In the genomic region with DNA sequence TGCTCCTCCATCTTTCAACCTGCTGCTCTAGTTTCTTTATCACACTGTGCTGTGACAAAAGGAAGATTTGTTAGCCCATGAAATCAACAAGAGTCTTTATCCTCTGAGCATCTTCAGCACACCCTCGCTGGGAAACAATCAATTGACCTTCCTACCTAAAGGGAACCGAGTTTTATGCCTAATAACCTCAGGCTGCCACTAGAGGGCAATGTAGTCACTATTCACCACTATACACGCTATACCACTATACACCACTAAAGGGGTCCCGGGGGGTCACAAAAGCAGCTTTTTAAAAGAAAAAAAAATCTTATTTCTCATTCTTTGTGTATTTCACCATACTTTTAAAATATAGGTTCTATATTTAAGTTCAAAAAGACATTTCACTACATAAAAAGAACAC, we compare ENCODE assay signal across 8 mouse cellular contexts. TPM values are rescaled to one million over a fixed set of nuclear protein-coding genes. Genes with fewer than 3 reads are reported as not detected.
A peak's percentile ranks its signal among the peaks of the same experiment; 100 is the strongest.
DNase-seq lines count a peak whose midpoint lies in the region; ATAC-seq and TF ChIP-seq lines count a peak whose summit lies in the region.

No protein-coding gene starts in this region.

- no peak overlapping the region for H3K4me2 ChIP-seq in forebrain, embryonic 14.5 days (ENCODE audit: low read length)
- no peak overlapping the region for H3K4me2 ChIP-seq in forebrain, embryonic 16.5 days (ENCODE audit: low read length)
- no peak overlapping the region for H3K4me2 ChIP-seq in embryonic facial prominence, embryonic 14.5 days (ENCODE audit: low read depth, low read length)
- H3K4me2 ChIP-seq in kidney, postnatal 0 days (ENCODE audit: low read length), result no peak overlapping the region
- no peak overlapping the region for H3K4me2 ChIP-seq in lung, postnatal 0 days (replicated peaks; ENCODE audit: low read depth, low read length)
- H3K4me2 ChIP-seq in stomach, embryonic 14.5 days (replicated peaks; ENCODE audit: low read depth, low read length), result no peak overlapping the region

- 4% methylated on average over 4 of the region's 4 CpGs for WGBS in forebrain, embryonic 14.5 days
- WGBS in forebrain, embryonic 16.5 days, result 4% methylated on average over 4 of the region's 4 CpGs
- 7% methylated on average over 4 of the region's 4 CpGs for WGBS in embryonic facial prominence, embryonic 14.5 days
- WGBS in kidney, postnatal 0 days, result 9% methylated on average over 4 of the region's 4 CpGs
- 5% methylated on average over 4 of the region's 4 CpGs for WGBS in lung, postnatal 0 days
- WGBS in stomach, embryonic 14.5 days, result 6% methylated on average over 4 of the region's 4 CpGs

- peak; percentile 86 for DNase-seq in forebrain, embryonic 14.5 days (ENCODE audit: low spot score)
- peak; percentile 81 for DNase-seq in 3T3-L1 (ENCODE audit: low read depth, low spot score)
- peak; percentile 51 for DNase-seq in T-cell, adult 2 months (ENCODE audit: low spot score)
- DNase-seq in embryonic facial prominence, embryonic 14.5 days (ENCODE audit: low spot score), result peak; percentile 65
- DNase-seq in kidney, postnatal 0 days (ENCODE audit: low spot score), result peak; percentile 86
- peak; percentile 74 for DNase-seq in lung, postnatal 0 days (ENCODE audit: low spot score)

- no peaks in the 10 kb centered on the region for H3K27me3 ChIP-seq in forebrain, embryonic 14.5 days (replicated peaks; ENCODE audit: control insufficient read depth, insufficient read depth, low read length)
- H3K27me3 ChIP-seq in forebrain, embryonic 16.5 days (replicated peaks; ENCODE audit: control insufficient read depth, insufficient read depth, low read length), result peaks cover 4% of the 10 kb centered on the region; the same call in 1 of the 2 replicates
- H3K27me3 ChIP-seq in embryonic facial prominence, embryonic 14.5 days (replicated peaks; ENCODE audit: control insufficient read depth, insufficient read depth, low read length), result no peaks in the 10 kb centered on the region
- no peaks in the 10 kb centered on the region for H3K27me3 ChIP-seq in kidney, postnatal 0 days (ENCODE audit: insufficient read depth, low read length)
- no peaks in the 10 kb centered on the region for H3K27me3 ChIP-seq in lung, postnatal 0 days (replicated peaks; ENCODE audit: insufficient read depth, low read length)
- H3K27me3 ChIP-seq in stomach, embryonic 14.5 days (ENCODE audit: control insufficient read depth, insufficient read depth, low read length), result no peaks in the 10 kb centered on the region

- no peaks in the 10 kb centered on the region for H3K9me3 ChIP-seq in forebrain, embryonic 14.5 days (replicated peaks; ENCODE audit: control insufficient read depth, low read length)
- H3K9me3 ChIP-seq in forebrain, embryonic 16.5 days (ENCODE audit: control insufficient read depth, low read length), result no peaks in the 10 kb centered on the region
- no peaks in the 10 kb centered on the region for H3K9me3 ChIP-seq in embryonic facial prominence, embryonic 14.5 days (ENCODE audit: control insufficient read depth, low read length)
- H3K9me3 ChIP-seq in kidney, postnatal 0 days (replicated peaks; ENCODE audit: low read length), result no peaks in the 10 kb centered on the region
- no peaks in the 10 kb centered on the region for H3K9me3 ChIP-seq in lung, postnatal 0 days (ENCODE audit: low read length)
- H3K9me3 ChIP-seq in stomach, embryonic 14.5 days (ENCODE audit: control insufficient read depth, low read depth, low read length), result no peaks in the 10 kb centered on the region

- no peak overlapping the region for H3K27ac ChIP-seq in forebrain, embryonic 14.5 days (ENCODE audit: low read depth, low read length)
- H3K27ac ChIP-seq in forebrain, embryonic 16.5 days (ENCODE audit: low read length), result no peak overlapping the region
- H3K27ac ChIP-seq in embryonic facial prominence, embryonic 14.5 days (replicated peaks; ENCODE audit: low read depth, low read length), result no peak overlapping the region
- H3K27ac ChIP-seq in kidney, postnatal 0 days, result no peak overlapping the region
- H3K27ac ChIP-seq in lung, postnatal 0 days (ENCODE audit: low read length), result no peak overlapping the region
- H3K27ac ChIP-seq in stomach, embryonic 14.5 days (ENCODE audit: low read length), result no peak overlapping the region

- TF ChIP-seq EP300 in lung, postnatal 0 days (IDR thresholded peaks at IDR 0.05), result no peak

- peak; percentile 81 for TF ChIP-seq CTCF in kidney, postnatal 0 days (IDR thresholded peaks at IDR 0.05; ENCODE audit: low read depth)
- TF ChIP-seq CTCF in lung, postnatal 0 days (IDR thresholded peaks at IDR 0.05), result peak; percentile 86

- H3K4me1 ChIP-seq in forebrain, embryonic 14.5 days (ENCODE audit: control insufficient read depth, insufficient read depth, low read length), result peaks cover 18% of the 10 kb centered on the region
- H3K4me1 ChIP-seq in forebrain, embryonic 16.5 days (replicated peaks; ENCODE audit: control insufficient read depth, insufficient read depth, low read length), result peaks cover 28% of the 10 kb centered on the region
- H3K4me1 ChIP-seq in embryonic facial prominence, embryonic 14.5 days (ENCODE audit: control insufficient read depth, insufficient read depth, low read length), result peaks cover 10% of the 10 kb centered on the region
- 0 out of 2 replicates have a peak, but pooled peaks cover 5% of the 10 kb centered on the region for H3K4me1 ChIP-seq in kidney, postnatal 0 days (replicated peaks; ENCODE audit: insufficient read depth, low read length)
- H3K4me1 ChIP-seq in lung, postnatal 0 days (ENCODE audit: insufficient read depth, low read depth, low read length), result 0 out of 2 replicates have a peak, but pooled peaks cover 5% of the 10 kb centered on the region
- peaks cover 22% of the 10 kb centered on the region for H3K4me1 ChIP-seq in stomach, embryonic 14.5 days (ENCODE audit: control insufficient read depth, insufficient read depth, low read length)

- H3K36me3 ChIP-seq in forebrain, embryonic 14.5 days (ENCODE audit: control insufficient read depth, insufficient read depth, low read length), result no peaks in the 10 kb centered on the region
- H3K36me3 ChIP-seq in forebrain, embryonic 16.5 days (ENCODE audit: control insufficient read depth, insufficient read depth), result no peaks in the 10 kb centered on the region
- no peaks in the 10 kb centered on the region for H3K36me3 ChIP-seq in embryonic facial prominence, embryonic 14.5 days (ENCODE audit: control insufficient read depth, insufficient read depth, low read length)
- no peaks in the 10 kb centered on the region for H3K36me3 ChIP-seq in kidney, postnatal 0 days (ENCODE audit: insufficient read depth, low read length)
- no peaks in the 10 kb centered on the region for H3K36me3 ChIP-seq in lung, postnatal 0 days (ENCODE audit: insufficient read depth, low read length)
- no peaks in the 10 kb centered on the region for H3K36me3 ChIP-seq in stomach, embryonic 14.5 days (ENCODE audit: control insufficient read depth, insufficient read depth, low read length)

- H3K9ac ChIP-seq in forebrain, embryonic 14.5 days (ENCODE audit: low read length), result no peak overlapping the region
- no peak overlapping the region for H3K9ac ChIP-seq in forebrain, embryonic 16.5 days (replicated peaks; ENCODE audit: low read depth, low read length)
- no peak overlapping the region for H3K9ac ChIP-seq in embryonic facial prominence, embryonic 14.5 days (ENCODE audit: low read depth, low read length)
- H3K9ac ChIP-seq in kidney, postnatal 0 days (ENCODE audit: low read depth, low read length), result no peak overlapping the region
- H3K9ac ChIP-seq in lung, postnatal 0 days (replicated peaks; ENCODE audit: low read depth), result no peak overlapping the region
- no peak overlapping the region for H3K9ac ChIP-seq in stomach, embryonic 14.5 days (replicated peaks; ENCODE audit: low read depth, low read length)

- ATAC-seq in forebrain, embryonic 14.5 days, result no peak
- ATAC-seq in forebrain, embryonic 16.5 days, result no peak
- 0 out of 2 replicates have a peak, but pooled peaks have one; percentile 58 for ATAC-seq in embryonic facial prominence, embryonic 14.5 days (ENCODE audit: low read depth)
- ATAC-seq in kidney, postnatal 0 days (replicated peaks; ENCODE audit: low FRiP score, low read depth), result no peak
- ATAC-seq in lung, postnatal 0 days, result no peak
- 0 out of 2 replicates have a peak, but pooled peaks have one; percentile 51 for ATAC-seq in stomach, embryonic 14.5 days (ENCODE audit: insufficient number of reproducible peaks, insufficient read depth, low FRiP score, low read depth)

- no peak overlapping the region for H3K4me3 ChIP-seq in forebrain, embryonic 14.5 days (ENCODE audit: low read depth, low read length)
- H3K4me3 ChIP-seq in forebrain, embryonic 16.5 days (replicated peaks; ENCODE audit: low read length), result no peak overlapping the region
- H3K4me3 ChIP-seq in embryonic facial prominence, embryonic 14.5 days (ENCODE audit: low read depth, low read length), result no peak overlapping the region
- no peak overlapping the region for H3K4me3 ChIP-seq in kidney, postnatal 0 days (replicated peaks; ENCODE audit: low read depth, low read length)
- H3K4me3 ChIP-seq in lung, postnatal 0 days (ENCODE audit: low read depth, low read length), result no peak overlapping the region
- H3K4me3 ChIP-seq in stomach, embryonic 14.5 days (ENCODE audit: low read depth, low read length), result no peak overlapping the region

RNA-seq across cellular contexts. Expression of gene Hectd2, which starts 15.9 kb away (rescaled TPM):
- 14.4 and 14.5 TPM in 2 replicates for polyA plus RNA-seq in forebrain, embryonic 14.5 days (2014; fragmentation: Nextera tagmentation; extraction: Ambion mirVana)
- 13.0 and 14.7 TPM in 2 replicates for polyA plus RNA-seq in forebrain, embryonic 16.5 days (2015; fragmentation: Nextera tagmentation; extraction: Ambion mirVana)
- polyA plus RNA-seq in embryonic facial prominence, embryonic 14.5 days (2014; fragmentation: Nextera tagmentation; extraction: Ambion mirVana), result 4.3 and 4.9 TPM in 2 replicates
- 2.0 and 2.4 TPM in 2 replicates for polyA plus RNA-seq in kidney, postnatal 0 days (2015; fragmentation: Nextera tagmentation; extraction: Ambion mirVana)
- 1.4 and 1.6 TPM in 2 replicates for polyA plus RNA-seq in lung, postnatal 0 days (2015; fragmentation: Nextera tagmentation; extraction: Ambion mirVana)
- polyA plus RNA-seq in stomach, embryonic 14.5 days (2014; fragmentation: Nextera tagmentation; extraction: Ambion mirVana), result 7.0 and 7.7 TPM in 2 replicates

Comparison
In these comparisons a context has a peak if more than half of its experiments do, and no peak if none do; other contexts are left out.
1. ATAC-seq: peak in embryonic facial prominence, embryonic 14.5 days (single experiment) and stomach, embryonic 14.5 days (single experiment); none in forebrain, embryonic 14.5 days (single experiment), forebrain, embryonic 16.5 days (single experiment), kidney, postnatal 0 days (single experiment) and lung, postnatal 0 days (single experiment).
2. Peak in every context shown above with its lines, with median percentiles within 50 percentile points of each other: DNase-seq.